Mouse (Mus musculus): ENCODE data around the gene Vmn1r183. TPM values are rescaled to one million over a fixed set of nuclear protein-coding genes. Genes with fewer than 3 reads are reported as not detected.

Gene Vmn1r183
- total and polyA plus RNA-seq, 3 experiments, result not detected

DNA sequence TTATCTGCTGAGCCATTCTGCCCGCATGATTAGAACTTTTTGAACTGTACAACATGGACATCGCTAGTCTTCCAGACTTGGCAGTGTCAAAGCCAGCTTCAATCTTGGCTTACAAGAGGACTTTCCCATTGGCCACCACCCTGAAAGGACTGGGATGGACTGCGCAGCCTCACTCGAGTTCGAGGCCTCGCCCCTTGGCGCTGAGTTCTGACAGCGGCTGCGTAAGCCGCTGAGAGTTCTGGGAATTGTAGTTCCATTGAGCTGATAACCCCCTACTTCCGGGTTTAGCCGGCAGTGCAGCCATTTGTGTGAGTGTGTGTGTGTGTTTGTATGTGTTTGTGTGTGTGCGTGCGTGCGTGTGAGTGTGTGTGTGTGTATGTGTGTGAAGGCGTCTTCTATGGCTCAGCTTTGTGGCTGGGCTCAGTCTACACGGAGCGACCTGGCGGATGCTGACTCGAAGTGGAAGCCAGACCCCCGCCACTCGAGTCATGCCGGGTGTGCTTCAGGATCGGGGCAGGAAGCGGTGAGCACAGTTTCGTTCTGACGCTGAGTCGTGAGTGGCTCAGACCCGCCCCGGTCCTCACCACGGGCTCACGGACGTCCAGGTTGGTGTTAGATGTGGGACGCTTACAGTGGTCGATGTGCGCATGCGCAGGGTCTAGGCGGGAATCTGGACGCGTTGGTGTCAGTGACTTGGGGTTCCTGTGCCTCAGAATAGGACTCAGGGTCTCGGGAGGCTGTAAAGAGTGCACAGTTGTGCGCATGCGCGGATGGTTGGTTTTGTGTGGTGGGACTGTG, 28.8 kb downstream of the Vmn1r183 start, which contains the start of gene Zfp180 (continued):
- TF ChIP-seq E2F4 (IDR thresholded peaks at IDR 0.05; ENCODE audit: insufficient replicate concordance, low read depth, low read length) (peak; percentile 97), MAFK (IDR thresholded peaks at IDR 0.05; ENCODE audit: insufficient replicate concordance, low read length) (no peak), EP300 (IDR thresholded peaks at IDR 0.05; ENCODE audit: low read length) (no peak), ELF1 (IDR thresholded peaks at IDR 0.05; ENCODE audit: low read depth, low read length) (peak; percentile 100), SMC3 (IDR thresholded peaks at IDR 0.05; ENCODE audit: low read depth, low read length) (no peak), JUND (conservative IDR thresholded peaks at IDR 0.05; ENCODE audit: low read depth, low read length) (no peak), MXI1 (IDR thresholded peaks at IDR 0.05; ENCODE audit: low read depth, low read length) (peak; percentile 71), RAD21 (IDR thresholded peaks at IDR 0.05; ENCODE audit: low read depth, low read length) (no peak), NELFE (IDR thresholded peaks at IDR 0.05; ENCODE audit: low read depth, low read length) (peak; percentile 70), BHLHE40 (IDR thresholded peaks at IDR 0.05; ENCODE audit: low read depth, low read length) (peak; percentile 77), CTCF (conservative IDR thresholded peaks at IDR 0.05 in 1 of 2, IDR thresholded peaks at IDR 0.05 in 1 of 2; ENCODE audit: low read depth in 2 of 2, low read length in 2 of 2) (no peak), ZNF384 (IDR thresholded peaks at IDR 0.05; ENCODE audit: low read depth, low read length) (no peak), POLR2AphosphoS2 (IDR thresholded peaks at IDR 0.05; ENCODE audit: low read depth, low read length) (no peak), CHD1 (IDR thresholded peaks at IDR 0.05; ENCODE audit: low read depth, low read length) (no peak), USF2 (conservative IDR thresholded peaks at IDR 0.05; ENCODE audit: low read depth, low read length) (no peak), JUN (IDR thresholded peaks at IDR 0.05; ENCODE audit: insufficient read depth, low read depth, low read length) (no peak), TBP (conservative IDR thresholded peaks at IDR 0.05; ENCODE audit: low read depth, low read length) (peak; percentile 72), ZC3H11A (IDR thresholded peaks at IDR 0.05; ENCODE audit: low read depth, low read length) (no peak), SIN3A (IDR thresholded peaks at IDR 0.05; ENCODE audit: low read length) (peak; percentile 86; the same call in 1 of the 2 replicates)

GRCm38 (mm10) chr7:24082457-24083235, 29.6 kb downstream of the Vmn1r183 start:
- Histone ChIP-seq H3K27me3 (replicated peaks) (peaks cover 7% of the 10 kb centered on the region), H3K36me3 (replicated peaks in 1 of 2; ENCODE audit: control insufficient read depth in 1 of 2, insufficient read depth in 1 of 2, low read length in 1 of 2) (peaks cover 4 to 31% of the 10 kb centered on the region in 2 experiments), H3K79me2 (replicated peaks; ENCODE audit: control insufficient read depth, extremely low read depth, insufficient read depth, poor library complexity, severe bottlenecking) (peaks cover 25% of the 10 kb centered on the region), H3K4me1 (ENCODE audit: control insufficient read depth in 1 of 2, insufficient read depth in 2 of 2) (peaks cover 9 to 29% of the 10 kb centered on the region in 2 experiments), H3K9me3 (replicated peaks; ENCODE audit: low read length) (peaks cover 2% of the 10 kb centered on the region), H3K4me2 (ENCODE audit: insufficient read depth, low read depth, poor library complexity, severe bottlenecking) (peak overlapping the region; percentile 82), H3K27ac (ENCODE audit: insufficient read depth, low read depth) (peak overlapping the region; percentile 85), H3K4me3 (replicated peaks in 1 of 3; ENCODE audit: low read depth in 2 of 3, low read length in 2 of 3, poor library complexity in 1 of 3) (peak overlapping the region; percentile 56 to 76 (median 75)), H3K9ac (ENCODE audit: insufficient read depth, low read depth) (peak overlapping the region; percentile 63)
- dilution Hi-C loops (cut with MboI; ENCODE audit: extremely low pct_ligation_motif_present, extremely low pct_unique_long_range_greater_than_20kb, low sequenced_read_pairs) (no loop called here), in situ Hi-C loops (cut with MboI; ENCODE audit: low pct_ligation_motif_present, low pct_unique_long_range_greater_than_20kb, low sequenced_read_pairs) (no loop called here)
- no peak for TF ChIP-seq MXI1 (IDR thresholded peaks at IDR 0.05; ENCODE audit: low read depth, low read length)
- DNase-seq (ENCODE audit: extremely low read depth), result peak; percentile 29
